Mouse (Mus musculus) layer of hippocampus, adult 8-10 months (tissue): ENCODE results near the gene Dleu7. TPM values are rescaled to one million over a fixed set of nuclear protein-coding genes. Genes with fewer than 3 reads are reported as not detected.

Experiments used
- DNase-seq, 2 experiments: peaks; one replicate each; pipeline ENCODE4 v3.0.0; 2022; ENCODE audit warnings: low spot score in 2 of 2
- total RNA-seq, 4 experiments: library from RNA; stranded (reverse); gene quantifications; 2 replicates each; pipeline ENCODE4 v1.2.4; 2022

Dleu7 gene
- total RNA-seq: 1 to 10 TPM; 5.2 to 7.4 (median 5.9) TPM

DNA sequence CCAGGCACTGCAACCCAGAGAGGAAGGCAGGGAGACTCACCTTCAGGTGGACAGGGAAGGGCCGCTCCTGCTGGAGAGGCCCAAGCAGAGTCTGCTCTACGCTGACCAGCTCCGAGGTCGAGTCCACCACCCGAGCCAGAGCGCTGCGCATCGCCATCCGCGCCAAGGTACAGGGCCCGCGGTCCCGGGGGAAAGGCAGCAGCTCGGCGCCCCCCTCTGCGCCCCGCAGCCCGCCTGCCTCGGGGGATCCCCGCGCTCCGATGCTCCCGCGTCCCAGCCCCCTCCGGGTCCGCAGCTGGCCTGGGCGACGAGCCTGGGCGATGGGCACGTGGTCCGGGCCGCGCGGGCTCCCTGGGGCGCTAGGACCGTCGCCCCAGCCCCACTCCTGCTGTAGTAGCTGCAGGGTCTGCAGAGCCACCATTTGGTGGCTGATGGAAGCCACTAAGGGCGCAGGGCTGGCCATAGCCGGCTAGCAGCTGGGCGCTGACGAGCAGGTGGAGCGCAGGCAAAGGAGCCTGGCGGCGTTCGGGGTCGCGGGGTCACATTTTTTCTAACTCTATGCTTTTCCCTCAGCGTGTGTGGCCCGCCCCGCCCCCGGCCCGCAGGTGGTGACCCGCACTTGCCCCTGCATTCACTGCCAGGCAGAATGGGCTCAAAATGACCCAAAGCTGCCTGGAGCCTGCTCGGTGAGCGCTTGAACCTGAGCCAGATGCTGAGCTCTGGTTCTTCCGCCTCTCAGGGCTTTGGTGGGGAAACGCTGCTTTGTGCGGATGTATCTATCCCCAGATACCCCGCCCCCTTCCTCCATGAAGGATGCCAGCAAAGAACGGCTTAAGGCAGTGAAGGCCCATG, at the start of gene Dleu7, which contains the start of gene Rnaseh2b:
Dleu7 (minus strand) TSS at position 560 of the 852 bp plus-strand sequence.
Rnaseh2b (plus strand) TSS at position 102 of the 852 bp plus-strand sequence.
- DNase-seq: peak in 1 of 2 experiments; percentile 7

- DNase-seq: peak; percentile 8 to 9
These were observed 49.2 kb upstream of the Dleu7 start for GRCm38 (mm10) chr14:62341887-62342642.

DNA sequence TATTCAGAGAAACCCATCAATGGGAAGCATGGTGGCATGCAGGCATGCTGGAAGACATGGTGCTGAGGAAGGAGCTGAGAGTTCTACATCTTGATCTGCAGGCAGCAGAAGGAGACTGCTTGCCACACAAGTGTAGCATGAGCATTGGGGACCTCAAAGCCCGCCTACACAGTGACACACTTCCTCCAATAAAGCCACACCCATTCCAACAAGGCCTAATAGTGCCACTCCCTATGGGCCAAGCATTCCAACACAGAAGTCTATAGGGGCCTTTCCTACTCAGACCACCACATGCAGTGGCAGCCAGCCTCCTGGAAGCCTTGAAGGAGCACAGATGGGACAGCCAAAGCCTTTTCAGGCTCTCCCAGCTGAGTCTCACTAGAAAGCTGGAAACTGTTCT, 46.3 kb upstream of the Dleu7 start:
- DNase-seq: no peak

DNA sequence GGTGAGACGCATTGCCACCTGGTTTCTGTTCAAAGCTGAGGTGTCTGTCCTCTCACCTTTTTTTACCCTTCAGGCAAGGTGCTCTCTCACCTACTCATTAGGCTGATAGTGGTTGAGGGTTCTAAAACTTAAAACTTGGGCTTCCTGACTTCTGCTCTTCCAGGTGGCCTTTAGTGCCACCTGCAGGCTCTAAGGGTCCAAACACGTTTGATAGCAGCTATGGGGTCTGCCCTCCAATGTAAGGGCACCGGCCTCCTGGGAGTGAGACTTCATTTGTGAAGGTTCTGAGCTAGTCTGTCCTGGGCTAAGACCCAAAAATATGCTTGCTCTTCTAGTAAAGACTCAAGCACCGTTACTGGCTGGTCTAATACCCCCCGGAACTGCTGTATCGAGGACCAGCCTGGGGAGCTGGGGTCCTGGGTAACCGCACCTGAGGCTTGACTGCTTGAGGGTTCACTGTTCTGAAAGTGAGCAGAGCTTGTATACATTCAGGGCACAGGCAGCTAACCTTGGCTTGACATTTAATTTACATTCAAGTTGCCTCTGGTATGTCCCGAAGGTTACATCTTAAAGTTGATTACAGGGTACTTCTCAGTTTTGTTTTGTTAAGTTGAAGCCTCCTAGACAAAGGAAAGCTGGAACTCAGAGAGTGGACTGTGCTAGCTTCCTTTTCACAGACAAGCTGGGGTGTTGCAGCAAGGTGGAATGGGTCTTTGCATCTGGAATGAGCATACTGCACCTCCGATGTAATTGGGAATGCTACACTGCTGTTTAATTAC, 41.3 kb upstream of the Dleu7 start:
- no peak for DNase-seq

GRCm38 (mm10) chr14:62331866-62332619, 39.2 kb upstream of the Dleu7 start:
- DNase-seq: peak; percentile 70 to 80

- DNase-seq: no peak
These were observed 38.6 kb upstream of the Dleu7 start for GRCm38 (mm10) chr14:62331457-62331856.

DNA sequence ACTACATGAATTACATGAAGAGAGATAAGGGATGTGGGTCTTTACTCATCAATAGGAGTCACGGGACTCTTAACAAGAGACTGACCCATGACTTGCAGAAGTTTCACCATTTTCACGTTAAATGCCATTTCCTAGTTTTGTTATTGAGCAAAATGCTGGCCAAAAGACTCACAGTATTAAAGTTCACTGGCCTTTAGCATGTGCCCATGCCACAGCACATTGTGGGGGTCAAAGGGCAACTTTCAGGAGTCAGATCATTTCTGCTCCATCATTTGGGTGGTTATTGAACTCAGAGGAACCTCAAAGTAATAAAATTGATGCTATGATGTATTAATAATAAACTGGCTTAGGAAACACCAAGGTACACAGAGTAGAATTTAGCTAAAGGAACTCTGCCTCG, 36.8 kb upstream of the Dleu7 start:
- DNase-seq: no peak

- DNase-seq: no peak
These were observed 35.8 kb upstream of the Dleu7 start for GRCm38 (mm10) chr14:62328606-62329005.

- DNase-seq: no peak
These were observed 34.3 kb upstream of the Dleu7 start for GRCm38 (mm10) chr14:62327171-62327570.

DNA sequence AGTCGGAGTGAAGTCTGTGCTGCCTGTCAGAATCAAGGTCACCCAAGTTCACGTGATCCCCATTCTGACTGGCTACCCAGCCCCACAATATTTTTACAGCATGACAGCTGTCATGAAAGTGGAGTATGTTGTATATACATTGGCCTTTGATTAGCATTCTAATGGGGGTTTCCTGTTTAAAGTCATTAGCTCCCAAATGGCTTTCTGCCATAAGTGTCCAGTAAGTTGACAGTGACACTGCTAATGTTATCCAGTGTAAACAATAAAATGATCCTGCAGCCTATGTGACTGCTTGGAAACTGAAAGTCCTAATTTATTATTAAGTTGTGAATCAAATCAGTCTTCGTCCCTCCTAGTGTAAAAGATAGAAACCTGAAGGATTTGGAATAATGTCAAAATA, 33.2 kb upstream of the Dleu7 start:
- DNase-seq: no peak

GRCm38 (mm10) chr14:62324943-62325342, 32.1 kb upstream of the Dleu7 start:
- no peak for DNase-seq

- DNase-seq: no peak
These were observed 30.6 kb upstream of the Dleu7 start for GRCm38 (mm10) chr14:62323457-62323856.

GRCm38 (mm10) chr14:62322581-62323344, 29.9 kb upstream of the Dleu7 start:
- no peak for DNase-seq

DNA sequence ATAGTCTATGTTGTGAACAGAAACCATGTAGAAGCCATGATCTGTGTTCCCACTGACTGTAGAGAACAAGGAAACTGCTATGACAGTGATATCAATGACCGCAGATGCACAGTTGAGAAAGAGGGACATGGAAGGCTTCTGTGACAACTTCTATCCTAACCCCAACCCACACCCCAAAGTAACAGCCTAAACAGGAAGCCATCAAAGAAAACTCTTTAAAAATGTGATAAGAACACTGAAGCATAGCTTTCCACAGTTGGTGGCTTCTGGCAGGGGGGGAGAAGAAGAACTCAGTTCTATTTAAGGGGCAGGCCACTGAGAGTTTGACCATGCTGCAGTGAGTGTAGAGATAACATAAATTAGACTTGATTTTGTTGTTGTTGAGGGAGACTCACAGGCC, 18.8 kb upstream of the Dleu7 start:
- DNase-seq: no peak

DNA sequence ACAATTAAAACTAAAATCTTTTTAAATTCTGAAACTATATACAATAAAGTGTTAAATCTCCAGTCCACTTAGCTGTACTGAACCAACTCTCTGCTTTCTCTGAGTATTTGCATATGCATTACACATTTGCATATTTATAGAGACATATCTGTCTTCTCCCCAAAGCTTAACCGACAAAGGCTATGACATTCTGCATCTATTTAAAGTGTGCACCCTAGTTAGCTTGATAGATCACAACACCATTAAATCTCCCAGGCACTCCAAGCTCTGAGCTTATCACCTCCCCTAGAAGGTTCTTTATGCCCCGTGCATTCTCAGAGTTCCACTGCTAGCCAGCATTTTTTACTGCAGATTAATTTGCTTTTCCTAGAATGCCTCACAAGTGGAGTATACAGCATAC, 16.2 kb upstream of the Dleu7 start:
- DNase-seq: no peak

DNA sequence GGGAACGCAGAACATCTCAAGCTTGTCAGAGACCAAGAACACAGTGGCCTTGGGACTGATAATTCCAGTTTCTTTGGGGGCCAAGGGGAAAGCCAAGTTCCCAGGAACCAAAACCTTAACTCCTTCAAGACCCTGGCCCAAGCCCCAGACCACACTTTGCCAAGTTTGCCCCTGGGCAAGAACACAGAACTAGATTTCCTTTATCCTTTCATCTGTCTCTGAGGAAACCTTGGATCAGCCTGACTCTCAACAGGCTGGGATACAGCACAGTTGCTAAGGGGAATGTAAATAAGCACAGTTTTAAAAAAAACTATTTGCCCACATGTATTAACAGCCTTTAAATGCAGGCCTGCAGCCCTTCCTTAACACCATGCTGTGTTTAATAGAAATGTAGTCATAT, 14.7 kb upstream of the Dleu7 start:
- DNase-seq: no peak

GRCm38 (mm10) chr14:62300031-62300430, 7.2 kb upstream of the Dleu7 start:
- DNase-seq: no peak

GRCm38 (mm10) chr14:62298808-62299207, 6.0 kb upstream of the Dleu7 start:
- no peak for DNase-seq

- no peak for DNase-seq
These were observed 720 bp downstream of the Dleu7 start for GRCm38 (mm10) chr14:62292166-62292487.

GRCm38 (mm10) chr14:62291406-62291987, 1.4 kb downstream of the Dleu7 start:
- no peak for DNase-seq
